Mouse (Mus musculus) heart, postnatal 0 days (tissue): Measurements from ENCODE around the gene Tlx2. TPM values are rescaled to one million over a fixed set of nuclear protein-coding genes. Genes with fewer than 3 reads are reported as not detected.

Experiments
- ATAC-seq: fragments of 200-750 bp; cut with Nextera tagmentation; 2 replicates; pipeline ENCODE4 v1.8.0; 2017; ENCODE audit warnings: low read depth, moderate number of reproducible peaks, moderate library complexity; ENCODE audit not compliant: insufficient read depth
- DNase-seq: peaks from one replicate; pipeline ENCODE4 v3.0.0-alpha.2; 2016; ENCODE audit warnings: low spot score
- H3K27ac ChIP-seq: fragments of 300-500 bp; sonication (generic); 2 replicates; pipeline ENCODE4 v1.5.1; 2014; ENCODE audit warnings: low read depth, mild to moderate bottlenecking
- H3K27me3 ChIP-seq: fragments of 300-500 bp; sonication (generic); 2 replicates; pipeline ENCODE4 v1.6.1; 2014; ENCODE audit warnings: low read length, mixed read lengths; ENCODE audit not compliant: control insufficient read depth, insufficient read depth
- H3K36me3 ChIP-seq: fragments of 300-500 bp; sonication (generic); replicated peaks from 2 replicates; pipeline ENCODE4 v1.6.1; 2014; ENCODE audit warnings: low read length, mixed read lengths; ENCODE audit not compliant: control insufficient read depth, insufficient read depth
- H3K4me1 ChIP-seq: fragments of 300-500 bp; sonication (generic); 2 replicates; pipeline ENCODE4 v1.6.1; 2014; ENCODE audit warnings: antibody characterized with exemption; ENCODE audit not compliant: control insufficient read depth, insufficient read depth
- H3K4me2 ChIP-seq: fragments of 300-500 bp; sonication (generic); 2 replicates; pipeline ENCODE4 v1.6.1; 2014; ENCODE audit warnings: low read depth, mild to moderate bottlenecking, low read length, moderate library complexity
- H3K4me3 ChIP-seq: fragments of 300-500 bp; sonication (generic); 2 replicates; pipeline ENCODE4 v1.5.1; 2014; ENCODE audit warnings: low read depth, low read length
- H3K9ac ChIP-seq: fragments of 300-500 bp; sonication (generic); replicated peaks from 2 replicates; pipeline ENCODE4 v1.6.1; 2014; ENCODE audit warnings: low read depth, low read length, mixed read lengths
- H3K9me3 ChIP-seq: fragments of 300-500 bp; sonication (generic); replicated peaks from 2 replicates; pipeline ENCODE4 v1.6.1; 2016; ENCODE audit warnings: low read length; ENCODE audit not compliant: control insufficient read depth
- CTCF ChIP-seq: IDR thresholded peaks from 2 replicates; pipeline ENCODE4 v1.5.1; 2016; ENCODE audit warnings: antibody characterized with exemption, control low read depth, low read depth
- EP300 ChIP-seq: IDR thresholded peaks from 2 replicates; pipeline ENCODE4 v1.6.1; 2016; ENCODE audit warnings: antibody characterized with exemption, low read depth
- WGBS: fragments of 180-500 bp; shearing (Covaris S2); extraction: QIAGEN DNeasy Blood & Tissue Kit; methylation state at CpG from one replicate; pipeline ENCODE4 v1.1.7; 2014; 5-methylcytosine and 5-hydroxymethylcytosine counted together
- polyA plus RNA-seq: library from polyadenylated mRNA; unstranded; fragments of >200 nt; fragmentation: Nextera tagmentation; extraction: Ambion mirVana; gene quantifications from 2 replicates; pipeline ENCODE4 v1.2.1, GENCODE M21; 2015
- total RNA-seq: library from RNA; depleted of rRNA; stranded (reverse); fragments of >200 nt; gene quantifications from 2 replicates; pipeline ENCODE4 v1.2.3, GENCODE M21; 2014; ENCODE audit warnings: low replicate concordance

The Tlx2 gene
- total and polyA plus RNA-seq, 2 experiments from 2014 or later: not detected

DNA sequence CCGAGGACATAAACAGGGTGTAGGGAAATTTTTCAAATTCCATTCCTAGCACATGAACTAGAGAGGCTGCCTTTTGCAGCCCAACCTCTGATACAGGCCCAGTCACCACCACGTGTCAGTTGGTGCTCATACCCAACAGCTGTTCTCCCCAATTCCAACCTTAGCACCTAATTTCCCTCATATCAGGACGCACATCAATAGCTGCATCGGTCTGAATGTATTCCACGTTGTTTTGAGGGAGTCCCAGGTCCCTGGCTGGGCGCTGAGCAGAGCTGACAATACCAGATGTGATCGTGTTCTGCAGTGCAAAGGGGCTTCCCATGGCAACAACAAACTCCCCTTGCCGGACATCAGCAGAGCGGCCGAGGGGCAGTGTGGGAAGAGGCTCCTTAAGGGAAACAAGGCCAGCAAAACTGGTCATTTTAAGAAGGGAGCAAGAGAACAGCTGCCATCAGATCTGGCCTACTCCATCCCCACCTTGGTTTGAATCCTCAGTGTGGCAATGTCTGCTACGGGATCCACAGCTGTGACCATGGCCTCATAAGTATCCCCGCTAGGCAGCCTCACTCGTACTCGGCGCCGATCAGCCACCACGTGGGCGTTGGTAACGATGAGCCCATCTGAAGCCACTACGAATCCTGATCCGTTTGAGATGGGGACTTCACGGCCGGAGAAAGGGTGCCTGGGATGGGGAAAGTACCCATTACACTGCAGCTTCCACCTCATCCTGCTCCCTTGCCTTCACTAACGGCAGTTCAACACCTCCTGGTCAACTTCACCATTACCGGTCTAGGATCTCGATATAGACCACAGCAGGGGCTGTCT, 16.7 kb downstream of the Tlx2 start:
- Histone ChIP-seq H3K36me3 (peaks cover 26% of the 10 kb centered on the region), H3K4me2 (peak overlapping the region; percentile 92), H3K9me3 (no peaks in the 10 kb centered on the region), H3K4me1 (peaks cover 20% of the 10 kb centered on the region), H3K9ac (peak overlapping the region; percentile 92), H3K27me3 (no peaks in the 10 kb centered on the region), H3K27ac (peak overlapping the region; percentile 88), H3K4me3 (peak overlapping the region; percentile 88)
- no peak for TF ChIP-seq EP300
- ATAC-seq: no peak
- DNase-seq: peak; percentile 34
- 1% methylated on average over 26 of the region's 26 CpGs for WGBS

DNA sequence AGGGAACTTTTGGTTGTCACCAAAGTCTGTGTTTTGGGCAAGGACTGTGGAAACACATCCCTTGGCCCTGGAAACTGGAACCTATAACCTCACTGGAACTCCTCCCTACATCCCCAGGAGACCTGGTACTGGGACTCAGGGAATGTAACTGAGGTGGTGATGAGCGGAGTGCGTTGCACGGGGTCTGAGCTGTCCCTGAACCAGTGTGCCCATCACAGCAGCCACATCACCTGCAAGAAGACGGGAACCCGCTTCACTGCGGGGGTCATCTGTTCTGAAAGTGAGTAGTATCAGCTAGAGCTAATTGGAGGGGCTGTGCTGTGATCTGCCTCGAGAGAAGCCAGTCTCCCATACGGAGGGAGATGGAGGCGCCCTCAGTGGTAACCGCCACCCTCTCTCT, 20.7 kb downstream of the Tlx2 start:
- no peak for TF ChIP-seq EP300
- WGBS: 65% methylated on average over 10 of the region's 10 CpGs
- Histone ChIP-seq H3K4me3 (no peak overlapping the region), H3K4me2 (no peak overlapping the region), H3K4me1 (peaks cover 12% of the 10 kb centered on the region), H3K27ac (no peak overlapping the region), H3K9ac (no peak overlapping the region), H3K27me3 (no peaks in the 10 kb centered on the region), H3K36me3 (peaks cover 12% of the 10 kb centered on the region; the same call in 1 of the 2 replicates), H3K9me3 (no peaks in the 10 kb centered on the region)
- DNase-seq (no peak), ATAC-seq (no peak)

DNA sequence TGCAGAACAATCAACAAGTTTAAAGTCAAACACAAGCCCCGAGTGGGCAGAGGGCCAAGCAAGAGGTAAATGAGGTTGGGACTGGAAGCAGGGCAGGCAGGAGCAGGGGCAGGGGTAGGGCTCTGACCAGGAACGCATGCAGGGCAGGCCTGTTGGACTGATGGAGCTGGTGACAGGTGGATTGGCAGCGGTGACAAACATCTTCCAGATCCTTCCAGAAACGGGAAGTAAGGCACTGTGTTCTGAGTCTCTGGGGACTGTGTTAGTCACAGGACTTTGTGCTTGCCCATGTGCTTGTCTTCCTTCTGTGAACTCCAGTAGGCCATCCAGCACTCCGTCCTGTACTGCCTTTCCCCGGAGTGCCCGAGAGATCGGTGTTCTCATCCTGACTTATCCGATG, 25.4 kb downstream of the Tlx2 start:
- no peak overlapping the region for H3K4me2 ChIP-seq
- H3K9me3 ChIP-seq: no peaks in the 10 kb centered on the region
- H3K4me1 ChIP-seq: no peaks in the 10 kb centered on the region
- ATAC-seq (peak; percentile 72), DNase-seq (peak; percentile 46)
- H3K27ac ChIP-seq: no peak overlapping the region
- no peak overlapping the region for H3K9ac ChIP-seq
- WGBS: 15% methylated on average over 9 of the region's 9 CpGs
- no peak overlapping the region for H3K4me3 ChIP-seq
- H3K27me3 ChIP-seq: no peaks in the 10 kb centered on the region
- no peaks in the 10 kb centered on the region for H3K36me3 ChIP-seq
- TF ChIP-seq CTCF (no peak), EP300 (no peak)

DNA sequence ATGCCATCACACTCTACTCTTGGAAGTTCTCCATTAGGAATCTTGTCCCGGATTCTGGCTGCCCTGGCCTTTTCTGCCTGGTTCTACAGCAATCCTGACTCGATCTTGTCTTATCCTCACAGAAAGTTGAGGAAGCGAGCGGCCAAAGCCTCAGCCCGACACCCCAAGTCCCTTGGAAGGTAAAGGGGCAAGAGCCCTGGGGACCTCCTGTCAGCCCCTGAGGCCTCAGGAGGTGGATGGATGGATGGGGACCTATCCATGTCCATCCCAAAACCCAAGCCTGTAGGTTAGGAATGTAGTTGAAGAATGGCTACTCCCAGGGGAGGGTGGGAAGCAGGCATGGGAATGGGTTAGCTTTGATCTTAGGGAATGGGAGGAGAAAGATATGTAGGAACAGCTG, 26.1 kb downstream of the Tlx2 start:
- no peaks in the 10 kb centered on the region for H3K27me3 ChIP-seq
- H3K4me3 ChIP-seq: no peak overlapping the region
- TF ChIP-seq CTCF: no peak
- TF ChIP-seq EP300: no peak
- ATAC-seq (0 out of 2 replicates have a peak, but pooled peaks have one; percentile 8), DNase-seq (no peak)
- H3K9ac ChIP-seq: no peak overlapping the region
- H3K4me1 ChIP-seq: no peaks in the 10 kb centered on the region; the same call in 1 of the 2 replicates
- H3K4me2 ChIP-seq: no peak overlapping the region
- WGBS: 86% methylated on average over 5 of the region's 5 CpGs
- H3K9me3 ChIP-seq: no peaks in the 10 kb centered on the region
- H3K27ac ChIP-seq: no peak overlapping the region
- no peaks in the 10 kb centered on the region for H3K36me3 ChIP-seq

DNA sequence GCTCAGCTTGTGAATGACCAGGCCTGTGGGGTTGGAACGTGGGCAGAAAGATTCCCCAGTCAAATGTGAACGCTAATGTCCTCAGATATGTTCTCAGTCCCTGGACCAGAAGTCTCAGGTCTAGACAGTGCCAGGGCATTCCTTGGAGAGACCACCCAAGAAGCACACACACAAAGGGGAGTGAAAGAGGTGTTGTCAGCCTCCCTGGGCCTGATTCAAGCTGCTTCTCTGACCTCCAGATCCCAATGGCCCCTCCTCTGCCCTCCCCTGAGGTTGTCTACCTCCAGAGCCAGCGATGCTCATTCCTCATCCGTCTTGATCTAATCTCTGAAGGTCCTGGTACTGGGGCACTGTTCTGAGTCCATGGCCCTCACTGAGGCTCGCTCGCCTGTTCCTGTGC, 26.5 kb downstream of the Tlx2 start:
- no peaks in the 10 kb centered on the region for H3K27me3 ChIP-seq

DNA sequence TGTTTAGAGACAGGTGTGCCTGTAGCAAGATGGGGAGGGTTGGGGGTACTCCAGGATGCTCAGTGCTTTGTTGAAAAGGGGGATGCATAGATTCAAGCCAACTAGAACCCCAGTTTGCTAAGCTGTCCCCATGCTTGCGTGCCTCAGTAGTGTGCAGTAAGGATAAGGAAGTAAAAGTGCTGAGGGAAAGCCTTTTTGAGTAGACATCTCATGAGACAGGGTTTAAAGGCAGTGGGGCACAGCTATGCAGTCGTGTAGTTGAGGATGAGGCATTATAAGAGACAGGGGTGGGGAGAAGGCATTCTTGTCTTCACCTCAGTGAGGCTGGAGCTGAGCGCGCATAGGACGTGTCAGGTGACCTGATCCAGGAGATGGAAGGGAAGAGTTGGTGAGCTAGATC, 29.5 kb downstream of the Tlx2 start:
- no peak for ATAC-seq
- Histone ChIP-seq H3K4me2 (no peak overlapping the region), H3K4me1 (peaks cover 7% of the 10 kb centered on the region), H3K27ac (no peak overlapping the region), H3K9ac (no peak overlapping the region), H3K4me3 (no peak overlapping the region), H3K9me3 (no peaks in the 10 kb centered on the region), H3K27me3 (0 out of 2 replicates have a peak, but pooled peaks cover 3% of the 10 kb centered on the region), H3K36me3 (no peaks in the 10 kb centered on the region)
- no peak for TF ChIP-seq CTCF
- no peak for DNase-seq
- 79% methylated on average over 5 of the region's 5 CpGs for WGBS

More for the DNA sequence above, 26.5 kb downstream of the Tlx2 start:
- Histone ChIP-seq H3K27ac (no peak overlapping the region), H3K4me3 (no peak overlapping the region), H3K36me3 (no peaks in the 10 kb centered on the region), H3K4me2 (no peak overlapping the region), H3K9me3 (no peaks in the 10 kb centered on the region), H3K9ac (no peak overlapping the region), H3K4me1 (peaks cover 4% of the 10 kb centered on the region)
- 67% methylated on average over 6 of the region's 6 CpGs for WGBS
- no peak for DNase-seq
- no peak for ATAC-seq
- TF ChIP-seq EP300 (no peak), CTCF (no peak)
